Mouse (Mus musculus) C2C12 (cell line): ENCODE results near the gene Nfat5.

Experiments used
- CTCF ChIP-seq: IDR thresholded peaks from one replicate; pipeline ENCODE4 v1.5.1; 2011; ENCODE audit not compliant: control insufficient read depth, insufficient read depth, insufficient read length
- FOSL1 ChIP-seq: IDR thresholded peaks from one replicate; pipeline ENCODE4 v1.8.0; 2011; ENCODE audit warnings: mild to moderate bottlenecking, low read length; ENCODE audit not compliant: poor library complexity, insufficient read depth, severe bottlenecking
- MAX ChIP-seq: IDR thresholded peaks from one replicate; pipeline ENCODE4 v1.6.1; 2011; ENCODE audit warnings: mild to moderate bottlenecking, control low read depth
- MYOD1 ChIP-seq: IDR thresholded peaks from one replicate; pipeline ENCODE4 v1.6.1; 2011; ENCODE audit warnings: low read depth; ENCODE audit not compliant: control insufficient read depth, insufficient read length
- MYOG ChIP-seq: IDR thresholded peaks from one replicate; pipeline ENCODE4 v1.6.1; 2011; ENCODE audit not compliant: control insufficient read depth, insufficient read length; ENCODE audit errors: extremely low read depth

DNA sequence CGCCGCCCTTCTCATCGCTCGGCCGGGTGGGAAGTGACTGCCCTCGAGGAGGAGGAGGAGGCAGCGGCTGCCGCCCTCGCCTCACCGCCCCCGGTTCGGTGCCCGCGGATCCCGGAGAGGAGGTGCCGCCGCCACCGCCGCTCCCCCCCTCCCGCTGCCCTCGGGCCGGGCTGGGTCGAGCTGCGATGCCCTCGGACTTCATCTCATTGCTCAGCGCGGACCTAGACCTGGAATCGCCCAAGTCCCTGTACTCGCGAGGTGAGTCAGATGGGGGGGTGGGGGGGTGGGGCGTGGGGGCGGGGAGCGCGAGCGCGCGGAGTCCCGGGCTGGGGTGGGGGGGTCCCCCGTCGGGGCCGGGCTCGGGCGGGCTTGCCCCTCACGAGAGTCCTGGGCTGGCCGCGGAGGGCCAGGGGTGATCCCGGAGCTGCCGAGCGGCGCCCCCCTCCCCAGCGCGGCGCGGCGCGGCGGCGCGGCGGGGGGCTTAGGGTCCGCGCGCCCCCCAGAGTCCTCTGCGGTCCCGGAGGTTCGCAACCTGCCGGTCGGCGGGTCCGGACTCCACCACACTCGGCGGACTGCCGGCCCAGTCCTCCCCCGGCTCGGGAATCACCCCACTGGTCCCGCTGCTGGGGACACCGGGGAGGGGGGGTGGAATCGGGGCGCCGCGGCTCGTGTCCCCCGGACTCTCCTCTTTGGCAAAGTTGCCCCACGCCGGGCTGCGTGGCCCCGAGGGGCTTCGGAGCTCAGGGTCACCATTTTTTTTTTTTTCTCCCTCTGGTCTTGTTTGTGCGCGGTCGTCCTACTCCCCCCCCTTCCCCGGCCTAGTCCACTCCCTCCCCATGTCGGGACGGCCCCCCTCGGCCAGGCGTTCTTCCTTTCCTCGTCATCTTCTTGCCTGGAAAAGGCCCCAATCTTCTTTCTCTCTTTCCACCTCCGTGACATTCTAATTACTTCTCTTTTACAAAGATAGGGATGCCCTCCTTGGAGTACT, 665 bp downstream of the Nfat5 start:
- TF ChIP-seq MAX (no peak), CTCF (no peak), MYOD1 (no peak), FOSL1 (no peak), MYOG (no peak)
